Mouse (Mus musculus) midbrain, postnatal 0 days (tissue): ENCODE measurements around the gene Scamp1. TPM values are rescaled to one million over a fixed set of nuclear protein-coding genes. Genes with fewer than 3 reads are reported as not detected.

Source experiments
- ATAC-seq: fragments of 200-750 bp; cut with Nextera tagmentation; 2 replicates; pipeline ENCODE4 v1.8.0; 2017; ENCODE audit warnings: moderate number of reproducible peaks, mild to moderate bottlenecking, moderate TSS enrichment, moderate library complexity; ENCODE audit not compliant: low FRiP score
- DNase-seq: peaks from one replicate; pipeline ENCODE4 v3.0.0-alpha.2; 2015; ENCODE audit warnings: low spot score
- H3K27ac ChIP-seq: fragments of 300-500 bp; sonication (generic); 2 replicates; pipeline ENCODE4 v1.5.1; 2014; ENCODE audit warnings: low read depth, mild to moderate bottlenecking, low read length, mixed read lengths
- H3K27me3 ChIP-seq: fragments of 300-500 bp; sonication (generic); 2 replicates; pipeline ENCODE4 v1.6.1; 2014; ENCODE audit warnings: low read length, control low read depth, mixed read lengths; ENCODE audit not compliant: insufficient read depth
- H3K36me3 ChIP-seq: fragments of 300-500 bp; sonication (generic); 2 replicates; pipeline ENCODE4 v1.6.1; 2014; ENCODE audit warnings: low read length, control low read depth, mixed read lengths; ENCODE audit not compliant: insufficient read depth
- H3K4me1 ChIP-seq: fragments of 300-500 bp; sonication (generic); 2 replicates; pipeline ENCODE4 v1.6.1; 2014; ENCODE audit warnings: mild to moderate bottlenecking, control low read depth, antibody characterized with exemption, low read length, mixed read lengths; ENCODE audit not compliant: insufficient read depth
- H3K4me2 ChIP-seq: fragments of 300-500 bp; sonication (generic); 2 replicates; pipeline ENCODE4 v1.6.1; 2014; ENCODE audit warnings: low read depth, mild to moderate bottlenecking, low read length, mixed read lengths; ENCODE audit not compliant: poor library complexity, severe bottlenecking
- H3K4me3 ChIP-seq: fragments of 300-500 bp; sonication (generic); 2 replicates; pipeline ENCODE4 v1.5.1; 2014; ENCODE audit warnings: low read depth, mild to moderate bottlenecking, low read length, moderate library complexity
- H3K9ac ChIP-seq: fragments of 300-500 bp; sonication (generic); replicated peaks from 2 replicates; pipeline ENCODE4 v1.6.1; 2014; ENCODE audit warnings: mild to moderate bottlenecking, low read length, moderate library complexity, mixed read lengths; ENCODE audit not compliant: poor library complexity, severe bottlenecking
- H3K9me3 ChIP-seq: fragments of 300-500 bp; sonication (generic); 2 replicates; pipeline ENCODE4 v1.6.1; 2016; ENCODE audit warnings: low read length, control low read depth
- CTCF ChIP-seq: IDR thresholded peaks from 2 replicates; pipeline ENCODE4 v1.5.1; 2016; ENCODE audit warnings: antibody characterized with exemption, mild to moderate bottlenecking
- WGBS: fragments of 180-500 bp; shearing (Covaris S2); extraction: QIAGEN DNeasy Blood & Tissue Kit; methylation state at CpG from one replicate; pipeline ENCODE4 v1.1.7; 2014; 5-methylcytosine and 5-hydroxymethylcytosine counted together
- polyA plus RNA-seq: library from polyadenylated mRNA; unstranded; fragments of >200 nt; fragmentation: Nextera tagmentation; extraction: Ambion mirVana; gene quantifications from 2 replicates; pipeline ENCODE4 v1.2.1, GENCODE M21; 2015
- total RNA-seq: library from RNA; depleted of rRNA; stranded (reverse); fragments of >200 nt; gene quantifications from 2 replicates; pipeline ENCODE4 v1.2.3, GENCODE M21; 2014

Scamp1 gene
- total and polyA plus RNA-seq, 2 experiments from 2014 or later, result 124 to 166 TPM

DNA sequence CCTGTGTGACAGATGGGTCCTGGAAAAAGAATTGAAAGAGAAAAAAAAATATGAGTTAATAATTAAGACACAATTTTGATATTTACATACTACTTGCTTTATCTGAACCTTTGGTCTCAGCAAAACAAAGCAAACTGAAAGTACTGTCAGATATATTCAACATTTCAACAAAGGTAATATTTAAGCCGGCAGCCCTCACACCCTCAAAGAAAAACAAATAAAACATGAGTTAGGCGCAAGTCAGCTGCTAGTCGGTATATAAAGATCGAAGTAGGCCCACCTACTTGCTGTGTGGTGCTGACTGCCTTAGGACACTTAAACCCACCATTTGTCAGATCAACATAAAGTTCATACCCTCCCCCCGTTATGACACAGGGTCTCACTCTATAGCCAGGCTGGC lies 32.6 kb downstream of the Scamp1 start:
- 86% methylated on average over 5 of the region's 5 CpGs for WGBS
- Histone ChIP-seq H3K9ac (no peak overlapping the region), H3K27me3 (no peaks in the 10 kb centered on the region), H3K4me2 (no peak overlapping the region), H3K4me3 (no peak overlapping the region), H3K36me3 (no peaks in the 10 kb centered on the region), H3K4me1 (0 out of 2 replicates have a peak, but pooled peaks cover 4% of the 10 kb centered on the region), H3K9me3 (no peaks in the 10 kb centered on the region), H3K27ac (no peak overlapping the region)
- DNase-seq (no peak), ATAC-seq (no peak)
- no peak for TF ChIP-seq CTCF

DNA sequence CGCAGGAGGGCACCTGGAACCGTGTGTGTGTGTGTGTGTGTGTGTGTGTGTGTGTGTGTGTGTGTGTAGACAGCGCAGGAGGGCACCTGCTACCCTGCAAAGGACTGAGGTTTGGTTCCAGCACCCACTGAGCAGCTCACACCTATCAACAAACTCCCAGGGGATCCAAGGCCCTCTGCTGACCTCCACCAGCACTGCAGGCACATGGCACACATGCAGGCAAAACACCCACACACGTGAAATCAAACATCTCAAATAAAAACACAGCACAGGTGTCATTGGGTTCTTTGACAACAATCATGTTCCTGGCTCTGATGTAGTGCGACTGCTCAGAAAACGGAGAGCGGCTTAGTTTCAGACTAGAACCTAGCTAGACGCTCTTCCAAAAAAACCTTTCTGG lies 34.9 kb downstream of the Scamp1 start:
- 90% methylated on average over 5 of the region's 8 CpGs for WGBS
- ATAC-seq, result no peak

DNA sequence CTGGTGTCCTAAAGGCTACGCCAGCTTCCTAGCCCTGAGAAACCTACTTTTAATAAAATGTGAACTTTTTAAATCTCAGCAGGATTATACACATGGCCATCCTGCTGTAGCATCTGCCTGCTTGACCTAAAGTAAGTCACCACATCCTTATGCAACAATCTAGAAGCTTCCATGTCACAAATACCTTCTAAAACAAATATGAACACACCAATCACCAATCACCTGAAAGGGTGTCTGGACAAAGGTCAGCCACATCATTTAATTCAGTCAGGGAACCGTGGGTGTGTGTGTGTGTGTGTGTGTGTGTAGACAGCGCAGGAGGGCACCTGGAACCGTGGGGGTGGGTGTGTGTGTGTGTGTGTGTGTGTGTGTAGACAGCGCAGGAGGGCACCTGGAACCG lies 35.5 kb downstream of the Scamp1 start:
- ATAC-seq, result no peak

More for the DNA sequence above, 34.9 kb downstream of the Scamp1 start:
- Histone ChIP-seq H3K4me3 (no peak overlapping the region), H3K36me3 (no peaks in the 10 kb centered on the region), H3K4me1 (no peaks in the 10 kb centered on the region), H3K27me3 (no peaks in the 10 kb centered on the region), H3K9me3 (no peaks in the 10 kb centered on the region), H3K27ac (no peak overlapping the region), H3K9ac (no peak overlapping the region), H3K4me2 (no peak overlapping the region)
- TF ChIP-seq CTCF, result 0 out of 2 replicates have a peak, but pooled peaks have one; percentile 12
- no peak for DNase-seq

DNA sequence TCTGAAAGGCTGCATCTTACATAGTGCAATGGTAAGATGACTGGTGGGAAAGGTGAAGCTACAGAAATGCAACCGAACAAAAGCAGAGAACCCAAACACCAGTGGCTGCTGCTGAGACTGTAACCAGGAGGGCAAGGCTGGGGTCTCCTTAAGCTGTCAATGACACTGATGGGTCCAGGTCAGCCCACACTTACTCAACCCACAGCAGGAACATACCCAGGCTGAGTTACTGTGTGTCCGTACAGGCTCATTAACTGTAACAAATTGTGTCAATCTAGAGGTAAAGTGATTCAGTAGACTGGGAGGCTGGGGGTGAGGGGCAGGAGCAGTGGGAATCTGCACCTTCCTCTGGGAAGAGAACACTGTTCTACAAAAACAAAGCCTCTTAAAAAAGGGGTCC lies 42.8 kb downstream of the Scamp1 start:
- H3K4me3 ChIP-seq, result no peak overlapping the region
- ATAC-seq (no peak), DNase-seq (no peak)
- no peak overlapping the region for H3K27ac ChIP-seq
- H3K4me2 ChIP-seq, result no peak overlapping the region
- no peaks in the 10 kb centered on the region for H3K27me3 ChIP-seq
- no peak overlapping the region for H3K9ac ChIP-seq
- H3K36me3 ChIP-seq, result no peaks in the 10 kb centered on the region
- TF ChIP-seq CTCF, result no peak
- no peaks in the 10 kb centered on the region for H3K9me3 ChIP-seq
- 0 out of 2 replicates have a peak, but pooled peaks cover 5% of the 10 kb centered on the region for H3K4me1 ChIP-seq
- WGBS, result 77% methylated on average over 2 of the region's 2 CpGs

More for the DNA sequence above, 35.5 kb downstream of the Scamp1 start:
- H3K9ac ChIP-seq, result no peak overlapping the region
- no peak for TF ChIP-seq CTCF
- H3K4me2 ChIP-seq, result no peak overlapping the region
- no peaks in the 10 kb centered on the region for H3K36me3 ChIP-seq
- no peak overlapping the region for H3K27ac ChIP-seq
- 93% methylated on average over 6 of the region's 6 CpGs for whole genome bisulfite sequencing
- H3K4me1 ChIP-seq, result no peaks in the 10 kb centered on the region
- H3K9me3 ChIP-seq, result no peaks in the 10 kb centered on the region
- DNase-seq, result no peak
- H3K27me3 ChIP-seq, result no peaks in the 10 kb centered on the region
- no peak overlapping the region for H3K4me3 ChIP-seq

DNA sequence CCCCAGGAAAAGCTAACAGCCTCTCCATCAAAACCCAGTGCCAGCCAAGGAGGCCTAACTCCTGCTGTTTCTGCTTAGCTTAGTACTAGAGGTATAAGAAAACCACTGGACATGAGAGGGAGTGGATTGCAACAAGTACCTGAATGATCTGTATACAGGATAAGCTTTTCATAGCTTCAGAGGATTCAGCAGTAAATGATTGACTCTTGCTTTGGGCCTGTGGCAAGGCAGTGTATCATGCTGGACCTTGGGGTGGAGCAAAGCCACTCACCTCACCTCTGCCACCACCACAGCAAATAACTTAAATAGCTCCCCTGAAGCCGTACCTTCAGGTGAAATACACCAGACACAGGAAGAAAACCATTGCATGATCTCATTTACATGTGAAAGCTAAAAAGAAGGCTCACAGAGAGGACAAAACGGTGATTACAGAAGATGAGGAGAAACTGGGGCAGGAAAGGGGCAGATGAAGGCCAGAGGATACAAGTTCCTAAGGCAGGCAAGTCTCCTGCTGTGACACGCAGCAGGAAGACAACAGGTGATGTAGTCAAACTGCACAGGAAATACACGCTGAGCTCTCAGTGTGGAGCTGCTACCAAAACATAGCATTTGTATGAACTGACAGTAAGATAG lies 43.6 kb downstream of the Scamp1 start:
- Histone ChIP-seq H3K4me1 (0 out of 2 replicates have a peak, but pooled peaks cover 5% of the 10 kb centered on the region), H3K4me3 (no peak overlapping the region), H3K27me3 (no peaks in the 10 kb centered on the region), H3K9ac (no peak overlapping the region), H3K4me2 (no peak overlapping the region), H3K27ac (no peak overlapping the region), H3K36me3 (no peaks in the 10 kb centered on the region), H3K9me3 (no peaks in the 10 kb centered on the region)
- DNase-seq (no peak), ATAC-seq (no peak)
- 39% methylated on average over 4 of the region's 4 CpGs for WGBS
- TF ChIP-seq CTCF, result no peak

DNA sequence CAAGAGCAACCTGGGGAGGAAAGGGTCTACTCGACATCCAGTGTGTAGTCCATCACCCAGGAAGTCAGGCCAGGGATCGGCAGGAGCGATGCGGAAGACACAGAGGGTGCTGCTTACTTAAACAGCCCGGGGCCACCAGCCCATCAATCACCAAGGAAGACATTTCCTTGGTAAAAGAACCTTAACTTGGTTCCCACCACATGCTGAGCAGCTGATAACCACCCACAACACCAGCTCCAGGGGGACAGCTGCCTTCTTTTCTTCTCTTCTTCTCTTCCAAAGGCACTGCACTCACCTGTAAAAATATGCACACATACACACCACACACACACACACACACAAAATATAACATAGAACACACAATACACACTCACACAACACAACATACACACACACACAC lies 44.8 kb downstream of the Scamp1 start:
- 86% methylated on average over 5 of the region's 5 CpGs for WGBS

More for the DNA sequence above, 44.8 kb downstream of the Scamp1 start:
- no peaks in the 10 kb centered on the region for H3K9me3 ChIP-seq
- no peak overlapping the region for H3K27ac ChIP-seq
- 0 out of 2 replicates have a peak, but pooled peaks cover 5% of the 10 kb centered on the region for H3K4me1 ChIP-seq
- H3K9ac ChIP-seq, result no peak overlapping the region
- H3K4me3 ChIP-seq, result no peak overlapping the region
- no peak for TF ChIP-seq CTCF
- no peak for DNase-seq
- H3K36me3 ChIP-seq, result no peaks in the 10 kb centered on the region
- ATAC-seq, result no peak
- no peak overlapping the region for H3K4me2 ChIP-seq
- no peaks in the 10 kb centered on the region for H3K27me3 ChIP-seq
